Mouse (Mus musculus) gastrocnemius, postnatal 25 days (tissue): Measurements from ENCODE around the gene Ofcc1. TPM values are rescaled to one million over a fixed set of nuclear protein-coding genes. Genes with fewer than 3 reads are reported as not detected.

Source experiments
- DNase-seq: peaks from one replicate; pipeline ENCODE4 v3.0.0; 2022
- long read RNA-seq, 2 experiments: library from polyadenylated mRNA; stranded (forward); transcript quantifications; one replicate each; pipeline ENCODE4 v2.0.0; 2021
- total RNA-seq, 2 experiments: library from RNA; stranded (reverse); gene quantifications; 1 replicate in 1 of 2; 2 replicates in 1 of 2; pipeline ENCODE4 v1.2.3; 2021

Gene Ofcc1
- total RNA-seq, result not detected
- long read RNA-seq, experiment 1, result 0 reads
- long read RNA-seq, experiment 2, result 0 reads

- no peak for DNase-seq
Measured at GRCm38 (mm10) chr13:40361288-40361687, at the start of gene Ofcc1. Ofcc1 (minus strand) TSS chr13:40361450.

GRCm38 (mm10) chr13:40390120-40390519 lies 28.9 kb upstream of the Ofcc1 start:
- no peak for DNase-seq

GRCm38 (mm10) chr13:40387446-40387845 lies 26.2 kb upstream of the Ofcc1 start:
- DNase-seq, result no peak

DNA sequence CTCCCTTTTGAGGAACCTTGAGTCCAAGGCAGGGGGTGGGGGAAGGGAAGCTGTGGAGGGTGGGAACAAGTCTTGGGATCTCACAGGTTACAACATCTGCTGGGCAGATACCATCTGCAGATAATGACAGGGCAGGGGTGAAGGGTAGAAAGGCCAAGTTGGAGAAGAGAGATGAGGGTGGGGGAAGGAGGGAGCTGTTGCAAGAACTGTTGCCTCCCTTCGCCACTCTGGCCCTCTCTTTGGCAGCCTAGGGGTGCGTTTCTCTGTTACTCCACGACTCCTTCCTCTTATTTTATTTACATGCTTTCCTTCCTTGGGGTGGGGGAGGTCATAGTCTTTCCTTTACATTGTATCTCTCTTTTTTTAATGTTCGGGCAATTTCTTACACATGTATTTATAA lies 23.7 kb upstream of the Ofcc1 start:
- no peak for DNase-seq

DNA sequence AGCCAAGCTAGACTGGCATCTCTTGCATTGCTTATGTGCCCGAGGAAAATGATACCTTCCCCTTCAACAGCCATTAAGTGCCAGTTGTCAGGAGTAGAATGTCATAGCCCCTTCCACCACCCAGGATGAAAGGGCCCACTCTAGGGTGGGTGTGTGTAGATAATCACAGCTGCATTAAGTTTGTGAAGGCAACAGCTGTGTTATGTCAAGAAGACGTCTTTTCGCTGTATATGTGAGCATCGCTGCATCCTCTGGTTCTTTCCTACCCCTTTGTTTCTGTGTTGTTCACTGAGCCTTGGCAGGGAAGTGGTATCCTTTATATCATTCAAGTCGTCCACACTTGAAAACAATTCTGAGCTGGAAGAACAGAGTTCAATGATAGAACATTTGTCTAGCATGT lies 15.5 kb upstream of the Ofcc1 start:
- DNase-seq, result no peak

- DNase-seq, result no peak
Measured at GRCm38 (mm10) chr13:40366762-40367161, 5.5 kb upstream of the Ofcc1 start.

GRCm38 (mm10) chr13:40364855-40365254 lies 3.6 kb upstream of the Ofcc1 start:
- no peak for DNase-seq

DNA sequence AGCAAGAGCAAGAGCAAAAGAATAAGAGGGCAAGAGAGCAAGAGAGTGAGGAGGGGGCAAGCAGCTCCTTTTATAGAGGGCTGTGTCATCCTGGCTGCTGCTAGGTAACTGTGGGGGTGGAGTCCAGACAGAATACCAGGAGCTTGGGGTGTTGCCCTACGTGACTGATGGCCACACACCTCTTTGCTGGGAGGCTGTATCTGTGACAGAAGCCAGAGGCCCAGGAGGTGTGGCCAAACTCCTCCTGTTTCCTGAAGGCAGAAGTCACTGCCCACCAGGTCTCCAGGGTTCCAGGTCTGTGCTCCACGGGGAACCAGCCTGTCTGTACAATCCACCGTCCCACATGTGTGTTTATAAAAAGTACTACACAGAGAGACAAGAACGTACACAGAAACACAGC lies 558 bp downstream of the Ofcc1 start:
- no peak for DNase-seq

DNA sequence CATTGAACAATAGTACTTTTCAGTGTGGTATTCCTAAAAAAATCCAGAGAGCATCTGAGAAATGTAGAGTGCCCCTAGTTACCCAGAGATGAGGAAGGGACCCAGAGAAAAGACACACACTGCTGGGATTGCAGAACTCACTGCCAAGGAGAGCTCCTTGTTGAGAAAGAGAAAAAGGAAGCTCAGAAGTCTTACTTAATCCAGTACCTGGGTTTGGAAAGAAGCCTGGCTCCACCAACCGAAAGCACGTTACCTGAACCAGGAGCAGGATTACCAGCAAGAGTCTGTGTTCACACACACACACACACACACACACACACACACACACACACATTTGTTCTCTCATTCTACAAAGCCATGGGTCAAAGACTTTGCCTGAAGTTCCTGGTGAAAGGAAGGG lies 14.2 kb downstream of the Ofcc1 start:
- no peak for DNase-seq

DNA sequence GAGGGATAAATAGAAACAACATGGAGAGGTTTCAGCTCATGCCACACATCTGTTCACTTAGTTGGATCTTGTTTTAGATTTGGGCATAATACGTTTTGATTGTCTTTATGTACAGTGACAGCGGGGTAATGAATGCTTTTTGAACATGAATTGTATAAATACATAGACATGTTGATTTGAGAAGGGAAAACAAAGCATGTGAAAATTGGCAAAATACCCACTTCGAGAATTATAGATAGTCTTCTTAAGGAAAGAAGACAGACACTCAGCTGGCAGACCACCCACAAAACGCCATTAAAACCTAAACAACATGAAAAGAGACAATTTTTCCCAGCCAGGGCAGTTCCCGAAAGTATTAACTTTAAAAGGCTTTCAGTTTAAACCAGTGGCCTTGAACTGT lies 37.9 kb downstream of the Ofcc1 start:
- no peak for DNase-seq

DNA sequence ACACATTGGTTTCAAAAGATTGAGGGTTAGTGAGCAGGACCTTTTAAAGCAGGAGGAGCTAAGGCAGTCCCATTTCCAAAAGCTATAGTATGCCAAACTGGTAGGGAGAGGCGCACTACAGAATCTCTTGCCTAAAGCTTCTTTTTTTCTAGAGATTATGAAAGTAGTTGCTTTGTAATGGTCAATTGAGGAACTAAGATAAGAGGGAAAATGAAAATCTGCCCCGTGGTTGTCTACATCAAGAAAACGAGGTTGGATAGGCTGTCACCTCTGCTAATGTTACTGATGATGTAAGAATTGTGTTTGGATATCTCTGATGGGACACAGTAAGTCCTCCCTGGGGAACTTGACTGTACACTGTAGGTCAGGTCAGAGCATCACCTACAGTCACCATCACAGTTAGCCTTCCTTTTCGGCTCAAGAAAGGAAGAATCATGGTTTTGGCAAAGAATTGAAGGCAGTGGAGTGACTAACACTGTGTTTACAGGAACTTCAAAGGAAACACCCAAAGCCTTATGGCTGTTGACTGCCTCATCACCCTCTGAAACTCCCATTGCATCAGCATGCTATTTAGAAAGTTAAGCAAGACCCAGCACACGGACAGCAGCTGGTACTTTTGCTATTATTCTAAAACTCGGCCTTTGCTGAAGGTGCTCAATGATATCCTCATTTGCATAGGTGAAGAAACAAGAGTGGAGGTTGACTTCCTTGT lies 40.3 kb downstream of the Ofcc1 start:
- DNase-seq, result no peak

GRCm38 (mm10) chr13:40317731-40318130 lies 43.5 kb downstream of the Ofcc1 start:
- no peak for DNase-seq

- no peak for DNase-seq
Measured at GRCm38 (mm10) chr13:40315158-40315792, 46.0 kb downstream of the Ofcc1 start.

- DNase-seq, result no peak
Measured at GRCm38 (mm10) chr13:40292891-40293290, 68.4 kb downstream of the Ofcc1 start.

- DNase-seq, result no peak
Measured at GRCm38 (mm10) chr13:40290846-40291245, 70.4 kb downstream of the Ofcc1 start.

GRCm38 (mm10) chr13:40288650-40289049 lies 72.6 kb downstream of the Ofcc1 start:
- DNase-seq, result no peak

- no peak for DNase-seq
Measured at GRCm38 (mm10) chr13:40287266-40288002, 73.8 kb downstream of the Ofcc1 start.

DNA sequence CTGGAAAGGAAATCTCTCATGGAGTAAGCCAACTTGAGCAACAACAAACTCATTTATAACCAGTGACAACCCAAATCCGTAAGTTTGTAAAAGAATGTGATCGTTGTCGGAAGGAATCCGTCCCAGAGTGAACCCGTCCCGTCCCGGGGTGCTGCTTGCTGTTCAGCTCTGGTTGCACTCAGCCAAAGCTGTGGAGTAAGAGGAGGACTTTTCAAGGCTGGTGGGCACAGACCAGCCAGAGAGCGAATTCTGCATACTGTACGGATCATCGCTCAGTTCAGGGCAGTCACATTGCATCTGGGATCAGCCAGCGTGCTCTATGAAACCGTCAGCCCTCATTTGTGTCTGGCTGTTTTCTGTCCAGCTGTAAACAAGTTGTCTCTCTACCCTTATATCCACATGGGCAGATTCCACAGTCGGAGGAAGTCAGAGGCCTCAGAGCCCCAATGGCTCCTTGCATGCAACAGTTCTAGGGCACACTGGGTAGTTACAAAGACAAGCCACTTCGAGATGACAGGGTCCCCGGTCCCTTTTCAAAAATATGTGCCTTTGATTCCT lies 75.9 kb downstream of the Ofcc1 start:
- DNase-seq, result no peak

GRCm38 (mm10) chr13:40280616-40281015 lies 80.6 kb downstream of the Ofcc1 start:
- no peak for DNase-seq

GRCm38 (mm10) chr13:40267546-40267945 lies 93.7 kb downstream of the Ofcc1 start:
- no peak for DNase-seq

GRCm38 (mm10) chr13:40263087-40263807 lies 98.0 kb downstream of the Ofcc1 start:
- DNase-seq, result no peak

GRCm38 (mm10) chr13:40258757-40259156 lies 102.5 kb downstream of the Ofcc1 start:
- no peak for DNase-seq
